Mouse (Mus musculus): Measurements from ENCODE around the gene Pcgf6.

The Pcgf6 gene

DNA sequence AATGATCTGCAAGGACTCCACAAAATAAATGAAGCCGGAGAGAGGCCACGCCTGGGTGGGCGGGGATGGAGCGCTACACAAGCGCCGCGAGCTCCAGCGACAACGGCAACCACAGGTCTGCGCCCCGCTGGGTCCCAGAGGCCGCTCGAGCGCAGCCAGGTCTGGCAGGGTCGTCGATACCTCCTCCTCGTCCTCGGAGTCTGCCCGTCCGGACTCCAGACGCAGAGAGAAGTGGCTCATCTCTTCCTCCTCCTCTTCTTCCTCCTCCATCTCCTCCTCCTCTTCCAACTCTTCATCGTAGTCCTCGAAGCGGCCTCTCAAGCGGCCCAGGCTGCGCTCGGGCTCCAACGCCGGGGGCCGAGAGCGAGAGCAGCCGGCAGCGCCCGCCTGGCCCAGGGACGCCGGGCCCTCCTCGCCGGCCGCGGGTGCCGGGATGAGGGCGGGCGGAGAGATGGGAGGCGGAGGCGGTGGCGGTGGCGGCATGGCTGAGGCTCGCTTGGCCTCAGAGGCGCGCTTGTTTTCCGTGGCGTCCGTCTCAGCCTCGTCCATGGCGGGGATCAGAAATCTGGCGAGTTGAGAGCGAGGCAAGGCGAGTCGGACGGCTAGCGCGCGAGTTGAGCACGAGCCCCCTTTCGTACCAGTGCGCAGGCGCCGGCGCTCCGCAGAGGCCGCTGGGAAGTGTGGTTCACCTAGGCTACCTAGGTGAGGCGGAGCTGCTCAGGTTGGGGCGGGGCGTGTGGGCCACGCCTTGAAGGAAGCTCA, at the start of gene Pcgf6:
Pcgf6 (minus strand) TSS at position 636 of the 762 bp plus-strand sequence.
- peak; percentile 78 for DNase-seq (ENCODE audit: low read depth, low spot score)

DNA sequence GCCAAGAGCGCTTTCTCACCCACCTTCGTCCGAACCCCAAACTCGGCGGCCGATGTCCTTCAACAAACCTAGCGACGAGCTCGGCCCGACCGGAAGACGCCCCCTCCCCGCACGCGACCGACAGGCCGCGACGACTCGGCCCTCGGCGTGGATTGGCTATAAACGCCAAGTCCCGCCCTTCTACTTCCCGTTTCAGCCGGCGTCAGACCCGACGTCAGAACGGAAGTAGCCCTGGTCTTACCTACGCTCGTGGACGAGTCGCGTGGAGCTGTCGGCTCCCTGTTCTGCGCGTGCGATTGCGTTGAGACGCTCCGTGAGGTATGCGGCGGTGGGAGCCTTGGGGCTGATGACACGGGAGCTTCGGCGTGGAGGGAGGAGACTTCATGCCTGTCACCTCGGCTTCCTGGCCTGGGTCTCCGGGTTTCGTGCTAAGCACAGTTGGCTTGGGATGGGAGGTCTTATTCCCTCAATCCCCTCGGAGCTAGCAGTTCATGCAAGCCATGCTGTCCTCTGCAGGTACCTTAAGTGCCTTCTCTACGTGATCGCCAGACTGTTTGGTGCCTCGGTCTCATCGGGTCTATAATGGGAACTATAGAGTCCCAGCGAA, 39.9 kb upstream of the Pcgf6 start, which contains the start of the genes Usmg5 and Pdcd11:
Usmg5 (minus strand) TSS at position 98 of the 607 bp plus-strand sequence.
Pdcd11 (plus strand) TSS at position 219 of the 607 bp plus-strand sequence.
- DNase-seq (ENCODE audit: low read depth, low spot score) = peak; percentile 92

DNA sequence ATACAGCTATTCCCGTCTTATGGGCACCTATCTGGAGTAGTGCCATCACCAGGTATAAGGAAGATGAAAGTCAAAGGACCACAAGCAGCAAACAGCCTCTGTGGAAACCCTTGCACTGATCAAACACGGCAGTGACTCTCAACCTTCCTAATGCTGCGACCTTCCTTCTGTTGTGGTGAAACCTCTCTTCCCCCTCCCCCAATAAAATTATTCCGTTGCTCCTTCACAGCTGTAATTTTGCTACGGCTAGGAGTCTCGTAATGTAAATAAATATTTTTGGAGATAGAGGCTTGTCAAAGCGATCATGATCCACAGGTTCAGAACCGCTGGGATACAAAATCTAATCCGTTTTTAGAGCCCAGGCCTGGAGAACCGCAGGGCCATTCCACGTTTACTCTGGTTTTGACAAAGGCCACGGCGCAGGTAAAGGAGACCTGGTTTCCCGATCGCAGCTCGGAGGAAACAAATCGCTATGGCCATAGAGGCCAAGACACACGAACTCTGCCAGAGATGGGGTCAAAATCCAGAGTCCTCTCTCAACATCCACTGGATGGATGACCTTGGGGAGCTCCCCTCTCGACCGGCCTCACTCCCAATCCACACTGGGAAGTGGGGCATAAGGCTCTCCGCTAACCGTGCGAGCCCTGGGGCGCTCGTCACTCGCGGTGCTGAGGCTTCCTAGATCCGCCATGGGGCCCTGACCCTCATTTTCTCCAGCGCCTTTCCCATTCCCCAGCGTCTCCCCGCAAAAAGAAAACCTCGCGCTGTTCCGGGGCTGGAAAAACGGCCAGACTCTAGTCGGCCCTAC, 39.2 kb upstream of the Pcgf6 start:
- DNase-seq (ENCODE audit: low read depth, low spot score) = no peak

DNA sequence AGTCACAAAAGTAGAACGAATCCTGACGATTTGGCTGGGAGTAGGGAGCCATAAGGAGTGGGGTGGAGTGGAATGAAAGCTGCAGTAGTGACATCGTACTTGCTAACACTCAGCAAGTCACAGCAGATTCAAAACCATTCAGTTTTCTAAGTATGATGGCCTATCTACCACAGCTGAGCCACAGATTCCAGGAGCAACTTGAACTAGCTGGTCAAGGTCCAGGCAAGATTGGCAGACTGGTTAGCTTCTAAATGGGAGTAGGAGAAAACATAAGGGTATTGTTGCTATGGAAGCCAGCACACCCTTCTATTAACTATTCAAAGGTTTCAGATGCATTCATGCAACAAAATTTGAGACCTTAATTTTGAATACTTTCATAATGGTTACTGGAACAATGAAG, 37.5 kb upstream of the Pcgf6 start:
- no peak for DNase-seq (ENCODE audit: low read depth, low spot score)

DNA sequence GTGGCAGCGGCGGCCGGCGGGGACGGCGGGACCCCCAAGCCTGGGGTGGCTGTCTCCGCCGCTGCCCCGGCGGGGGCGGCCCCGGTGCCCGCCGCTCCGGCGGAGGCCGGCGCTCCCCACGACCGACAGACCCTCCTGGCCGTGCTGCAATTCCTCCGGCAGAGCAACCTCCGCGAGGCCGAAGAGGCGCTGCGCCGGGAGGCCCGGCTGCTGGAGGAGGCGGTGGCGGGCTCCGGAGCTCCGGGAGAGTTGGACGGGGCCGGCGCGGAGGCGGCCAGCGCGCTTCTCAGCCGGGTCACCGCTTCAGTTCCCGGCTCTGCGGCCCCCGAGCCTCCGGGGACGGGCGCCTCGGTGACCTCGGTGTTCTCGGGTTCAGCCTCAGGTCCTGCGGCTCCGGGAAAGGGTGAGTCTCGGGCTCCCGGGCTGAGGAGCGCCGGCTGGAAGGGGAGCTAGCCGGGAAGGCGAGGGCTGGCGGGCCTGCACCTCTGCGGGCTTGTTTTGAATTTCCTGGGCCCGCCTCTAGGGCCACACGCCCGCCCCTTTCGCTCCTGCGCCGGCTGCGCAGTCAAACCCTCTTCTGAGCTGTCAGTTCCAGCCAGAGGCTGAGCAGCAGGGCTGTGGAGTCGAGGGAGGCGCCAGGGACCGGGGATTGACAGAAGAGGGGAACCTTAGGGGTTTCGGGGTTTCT, 17.4 kb upstream of the Pcgf6 start:
- DNase-seq (ENCODE audit: low read depth, low spot score) = peak; percentile 66

DNA sequence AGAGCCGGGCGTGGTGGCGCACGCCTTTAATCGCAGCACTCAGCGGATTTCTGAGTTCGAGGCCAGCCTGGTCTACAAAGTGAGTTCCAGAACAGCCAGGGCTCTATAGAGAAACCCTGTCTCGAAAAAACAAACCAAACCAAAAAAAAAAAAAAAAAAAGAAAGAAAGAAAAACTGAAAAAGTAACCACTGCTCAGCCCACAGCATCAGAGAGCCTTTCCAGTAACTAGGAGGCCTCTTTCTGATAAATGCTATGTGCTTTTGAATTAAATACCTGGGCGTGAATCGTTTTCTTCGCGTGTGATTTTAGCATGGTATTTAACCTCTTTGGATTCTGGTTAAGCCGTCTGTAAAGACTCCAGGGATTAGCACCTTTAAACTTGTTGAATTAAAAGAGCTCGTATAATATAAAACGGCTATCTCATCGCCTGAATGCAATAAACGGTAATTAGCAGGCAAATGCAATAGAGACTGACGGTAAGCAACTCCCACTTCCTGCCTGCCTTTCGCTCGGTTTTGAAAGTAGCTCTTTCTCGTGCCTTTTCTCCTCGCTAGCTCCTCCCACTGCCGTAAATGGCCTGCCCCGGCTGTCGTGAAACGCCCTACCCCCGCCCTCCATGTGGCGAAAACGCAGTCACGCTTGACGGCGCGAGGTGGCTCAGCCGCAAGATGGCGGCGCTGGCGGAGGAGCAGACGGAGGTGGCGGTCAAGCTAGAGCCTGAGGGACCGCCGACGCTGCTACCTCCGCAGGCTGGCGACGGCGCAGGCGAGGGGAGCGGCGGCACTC, 16.6 kb upstream of the Pcgf6 start, which contains the start of gene Taf5:
Taf5 (plus strand) TSS at position 651 of the 787 bp plus-strand sequence.
- DNase-seq (ENCODE audit: low read depth, low spot score) = peak; percentile 96

DNA sequence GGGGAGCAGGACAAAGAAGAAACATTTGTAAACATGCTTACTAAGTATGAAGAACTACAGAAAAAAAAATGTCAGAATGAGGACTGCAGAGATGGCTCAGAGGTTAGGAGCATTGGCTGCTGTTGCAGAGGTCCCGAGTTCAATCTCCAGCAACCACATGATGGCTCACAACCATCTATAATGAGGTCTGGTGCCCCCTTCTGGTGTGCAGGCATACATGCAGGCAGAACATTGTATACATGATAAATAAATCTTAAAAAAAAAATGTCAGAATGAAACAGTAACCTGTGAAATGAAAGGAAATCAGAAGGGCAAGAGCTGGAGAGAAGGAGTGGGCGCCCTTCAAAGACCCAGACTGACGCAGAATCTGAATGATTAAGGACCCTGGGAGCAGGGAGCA, 15.2 kb upstream of the Pcgf6 start:
- no peak for DNase-seq (ENCODE audit: low read depth, low spot score)

DNA sequence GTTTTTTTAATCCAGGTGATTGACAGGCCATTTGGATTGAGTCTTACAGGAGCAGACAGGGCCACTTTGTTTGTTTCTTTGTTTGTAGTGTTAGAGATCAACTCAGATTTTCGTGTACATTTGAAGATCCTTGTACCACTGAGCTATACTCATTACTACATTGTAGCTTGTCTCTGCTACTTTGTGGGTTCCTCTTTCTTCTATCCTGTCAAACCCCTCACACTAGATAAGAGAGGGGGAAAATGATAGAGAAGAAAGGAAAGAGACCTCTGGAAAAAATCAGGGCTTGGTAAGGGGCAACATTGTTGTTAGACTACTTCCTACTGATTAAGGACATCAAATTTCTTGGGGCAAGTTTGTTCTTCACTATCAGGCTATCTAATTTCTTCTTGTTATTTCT, 7.0 kb upstream of the Pcgf6 start:
- DNase-seq (ENCODE audit: low read depth, low spot score) = no peak

DNA sequence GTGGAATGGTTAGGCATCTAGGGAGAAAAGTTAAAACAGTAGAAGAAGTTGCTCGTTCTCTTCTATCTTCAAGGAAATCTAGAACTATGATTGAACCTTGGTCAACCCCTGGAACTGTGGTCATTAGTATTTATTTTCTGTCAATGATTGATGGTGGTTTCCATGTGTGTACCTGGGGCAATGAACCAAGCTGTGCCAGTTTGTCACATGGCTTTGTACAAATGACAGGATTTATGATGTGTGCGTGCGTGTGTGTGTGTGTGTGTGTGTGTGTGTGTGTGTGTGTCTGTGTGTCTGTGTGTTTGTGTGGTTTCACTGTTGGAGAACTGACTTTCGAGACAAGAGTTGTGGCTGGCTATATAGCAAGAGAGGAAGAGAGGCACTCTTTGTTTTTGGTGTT, 2.8 kb upstream of the Pcgf6 start:
- DNase-seq (ENCODE audit: low read depth, low spot score) = no peak

DNA sequence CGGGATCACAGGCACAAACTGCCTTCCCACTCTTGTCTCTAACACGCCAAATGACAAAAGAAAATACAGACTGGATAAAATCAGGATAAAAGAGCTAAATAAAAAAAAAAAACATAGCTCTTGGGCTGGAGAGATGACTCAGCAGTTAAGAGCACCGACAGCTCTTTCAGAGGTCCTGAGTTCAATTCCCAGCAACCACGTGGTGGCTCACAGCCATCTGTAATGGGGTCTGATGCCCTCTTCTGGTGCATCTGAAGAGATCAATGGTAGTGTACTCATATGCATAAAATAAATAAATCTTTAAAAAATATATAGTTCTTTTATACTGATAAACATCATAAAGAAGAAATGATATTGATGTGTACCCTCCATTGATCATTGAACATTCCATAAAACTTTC, 2.2 kb upstream of the Pcgf6 start:
- DNase-seq (ENCODE audit: low read depth, low spot score) = no peak

DNA sequence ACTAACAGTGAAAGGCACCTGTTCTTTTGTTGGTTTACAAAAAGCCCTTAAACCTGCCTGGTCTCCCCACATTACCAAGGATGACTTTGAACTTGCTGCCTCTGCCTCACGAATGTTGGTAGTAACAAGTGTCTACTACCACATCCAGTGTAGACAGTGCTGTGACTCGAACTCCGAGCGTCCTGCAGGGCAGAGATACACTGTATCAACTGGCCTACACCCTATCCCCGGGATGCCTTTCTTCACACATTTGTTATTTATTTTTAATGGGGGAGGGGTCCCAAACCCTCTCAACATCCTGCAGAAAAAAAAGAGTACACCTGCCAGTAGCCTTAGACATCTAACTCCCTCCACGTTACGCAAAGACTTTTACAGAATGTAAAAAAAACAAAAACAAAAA, 866 bp downstream of the Pcgf6 start:
- DNase-seq (ENCODE audit: low read depth, low spot score) = no peak

DNA sequence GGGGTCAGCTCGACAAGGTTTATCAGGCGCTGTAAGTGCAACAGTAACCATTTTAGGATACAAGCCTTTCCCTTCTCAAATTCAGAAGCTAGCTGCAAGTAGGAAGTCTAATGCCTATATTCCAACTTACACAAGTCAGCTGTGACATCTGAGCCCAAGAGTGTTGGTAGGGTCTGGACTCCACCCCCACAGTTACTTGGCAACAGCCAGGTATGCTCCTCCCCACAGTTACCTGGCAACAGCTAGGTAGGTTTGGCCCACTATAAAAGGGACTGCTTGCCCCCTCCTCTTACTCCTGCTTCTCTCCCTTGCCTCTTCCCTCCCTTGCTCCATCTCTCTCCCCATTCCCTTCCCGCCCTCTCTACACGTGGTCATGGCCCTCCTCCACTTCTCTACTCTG, 1.6 kb downstream of the Pcgf6 start:
- DNase-seq (ENCODE audit: low read depth, low spot score) = no peak

DNA sequence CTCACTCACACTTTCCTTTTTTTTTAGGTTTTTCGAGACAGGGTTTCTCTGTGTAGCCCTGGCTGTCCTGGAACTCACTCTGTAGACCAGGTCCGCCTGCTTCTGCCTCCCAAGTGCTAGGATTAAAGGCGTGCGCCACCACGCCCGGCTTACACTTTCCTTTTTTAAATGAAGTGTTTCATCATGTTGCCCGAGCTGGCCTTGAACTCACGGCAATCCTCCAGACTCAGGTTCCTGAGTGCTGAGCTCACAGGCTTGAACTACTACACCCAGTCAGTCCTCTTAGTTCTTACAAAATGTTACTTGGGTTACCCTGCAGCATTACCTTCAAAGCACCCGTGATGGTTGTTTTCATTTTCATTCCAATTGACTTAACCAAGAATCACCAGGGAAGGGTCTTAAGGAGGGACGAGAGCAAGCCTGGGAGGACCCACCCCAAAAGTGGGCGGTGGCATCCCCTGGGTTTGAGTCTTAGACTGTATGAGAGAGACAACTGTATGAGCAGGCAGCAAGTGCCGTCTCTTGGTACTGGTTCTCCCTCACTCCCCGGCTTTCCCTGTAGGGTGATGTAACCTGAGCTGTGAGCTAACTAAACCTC, 3.4 kb downstream of the Pcgf6 start:
- DNase-seq (ENCODE audit: low read depth, low spot score) = no peak

DNA sequence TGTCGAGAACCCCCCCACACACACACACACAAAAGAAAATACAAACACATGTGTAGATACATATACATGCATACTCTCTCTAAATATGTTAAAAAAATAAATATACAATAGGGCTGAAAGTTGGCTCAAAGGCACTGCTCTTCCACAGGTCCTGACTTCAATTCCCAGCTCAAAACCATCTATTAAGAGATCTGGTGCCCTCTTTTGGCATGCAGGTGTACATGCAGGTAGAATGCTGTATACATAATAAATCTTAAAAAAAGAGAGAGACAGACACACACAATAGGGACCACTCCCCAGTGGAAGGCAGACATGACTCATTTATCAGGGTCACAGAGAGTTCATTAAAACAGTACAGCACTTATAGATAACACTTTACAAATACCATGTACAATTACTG, 4.4 kb downstream of the Pcgf6 start:
- no peak for DNase-seq (ENCODE audit: low read depth, low spot score)

DNA sequence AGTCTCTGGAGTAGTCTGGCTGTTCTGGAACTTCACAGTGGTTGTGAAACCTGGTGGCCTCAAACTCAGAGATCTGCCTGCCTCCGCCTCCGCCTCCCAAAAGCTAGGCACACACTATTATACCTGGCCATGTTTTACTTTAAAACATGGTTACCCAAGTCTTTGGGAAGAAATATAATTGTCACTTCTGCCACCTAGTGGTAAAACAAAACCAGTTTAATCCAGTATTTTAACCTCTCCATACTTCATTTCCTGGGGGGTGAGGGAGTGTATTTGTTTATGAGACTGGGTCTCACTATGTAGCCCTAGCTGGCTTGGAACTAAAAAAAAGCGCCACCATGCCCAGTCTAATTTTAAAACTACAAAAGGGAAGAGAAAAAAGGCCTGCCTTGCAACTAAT, 7.1 kb downstream of the Pcgf6 start:
- DNase-seq (ENCODE audit: low read depth, low spot score) = no peak

DNA sequence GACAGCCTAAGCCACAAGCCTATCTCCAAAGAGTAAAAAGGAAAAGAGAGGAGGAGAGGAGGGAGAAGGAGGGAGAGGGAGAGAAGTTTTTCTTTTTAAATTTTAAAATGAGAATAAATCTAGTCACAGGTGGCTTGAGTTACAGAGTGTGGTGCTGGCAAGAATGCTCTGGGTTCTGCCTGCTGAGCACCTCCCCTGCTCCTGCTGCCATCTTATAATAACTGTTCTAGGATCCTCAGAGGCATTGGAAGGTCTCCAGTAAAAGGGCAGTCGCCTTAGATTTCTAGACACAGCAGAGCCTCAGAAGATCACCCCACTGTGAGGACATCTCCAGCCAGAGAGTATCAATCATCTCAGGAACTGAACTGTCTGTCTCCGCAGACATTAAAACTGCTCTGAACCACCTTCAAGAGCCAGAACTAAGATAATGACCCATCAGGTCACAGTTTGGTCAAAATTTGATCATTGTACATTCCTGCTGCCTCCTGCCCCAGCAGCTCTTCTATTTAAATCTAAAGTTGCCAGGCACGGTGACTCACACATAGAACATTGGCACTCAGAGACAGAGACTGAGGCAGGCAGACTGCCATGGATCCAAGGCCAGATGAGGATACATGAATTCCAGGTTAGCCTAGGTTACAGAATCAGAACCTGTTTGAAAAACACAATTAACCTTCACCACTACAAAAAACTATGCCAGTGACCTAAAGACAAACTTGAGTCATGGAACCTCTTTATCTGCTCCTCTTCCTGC, 9.8 kb downstream of the Pcgf6 start:
- DNase-seq (ENCODE audit: low read depth, low spot score) = no peak

DNA sequence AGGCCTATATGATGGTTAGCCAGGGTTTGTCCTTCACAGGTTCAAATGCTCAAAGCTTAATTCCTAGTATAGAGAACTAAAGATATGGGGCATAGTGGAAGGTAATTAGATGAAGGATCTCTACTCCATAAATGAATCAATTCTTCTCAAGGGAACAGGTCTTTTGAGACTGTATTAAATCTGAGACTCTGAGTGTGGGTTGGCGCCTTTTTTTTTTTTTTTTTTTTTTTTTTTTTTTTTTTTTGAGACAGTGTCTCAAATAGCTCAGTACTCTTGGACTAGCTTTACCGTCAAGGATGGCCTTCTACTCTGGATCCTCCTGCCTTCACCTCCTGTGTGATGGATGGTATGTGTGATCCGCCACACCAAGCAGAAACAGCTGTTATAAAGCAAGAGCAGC, 14.1 kb downstream of the Pcgf6 start:
- no peak for DNase-seq (ENCODE audit: low read depth, low spot score)

DNA sequence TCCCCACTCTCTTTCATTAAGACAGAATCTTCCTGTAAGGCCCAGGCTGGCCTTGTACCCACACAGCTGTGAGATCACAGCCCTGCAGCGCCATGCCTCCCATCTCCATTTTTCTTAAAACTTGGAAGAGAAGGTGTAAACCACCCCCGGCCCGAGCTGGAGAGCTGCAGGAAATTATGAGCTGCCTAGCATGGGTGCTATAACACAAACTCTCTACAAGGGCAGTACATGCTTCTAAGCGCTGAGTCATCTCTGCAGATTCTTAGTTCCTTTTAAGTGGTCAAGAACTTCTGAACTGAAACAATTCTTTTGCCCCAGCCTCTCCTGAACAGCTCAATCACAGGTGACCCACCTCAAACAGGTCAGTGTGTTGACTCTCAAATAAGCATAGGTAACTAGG, 15.8 kb downstream of the Pcgf6 start:
- no peak for DNase-seq (ENCODE audit: low read depth, low spot score)

DNA sequence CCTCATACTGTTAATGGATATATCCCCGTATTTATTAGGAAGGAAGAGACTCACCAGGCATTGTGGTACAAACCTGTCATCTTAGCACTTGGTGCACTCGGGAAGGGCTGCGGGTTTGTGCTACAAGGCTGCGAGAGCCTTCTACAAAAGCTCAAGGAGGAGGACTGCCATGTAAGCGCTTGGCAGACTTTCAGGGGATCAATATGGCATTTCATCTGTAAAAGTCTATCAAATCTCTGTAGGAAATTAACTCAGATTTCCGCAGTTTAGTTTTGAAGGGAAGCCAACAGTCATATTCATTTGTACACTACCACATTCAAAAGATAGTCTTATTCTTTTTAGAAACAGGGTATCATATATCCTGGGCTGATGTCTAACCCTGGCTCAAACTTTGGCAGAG, 18.9 kb downstream of the Pcgf6 start:
- DNase-seq (ENCODE audit: low read depth, low spot score) = no peak

DNA sequence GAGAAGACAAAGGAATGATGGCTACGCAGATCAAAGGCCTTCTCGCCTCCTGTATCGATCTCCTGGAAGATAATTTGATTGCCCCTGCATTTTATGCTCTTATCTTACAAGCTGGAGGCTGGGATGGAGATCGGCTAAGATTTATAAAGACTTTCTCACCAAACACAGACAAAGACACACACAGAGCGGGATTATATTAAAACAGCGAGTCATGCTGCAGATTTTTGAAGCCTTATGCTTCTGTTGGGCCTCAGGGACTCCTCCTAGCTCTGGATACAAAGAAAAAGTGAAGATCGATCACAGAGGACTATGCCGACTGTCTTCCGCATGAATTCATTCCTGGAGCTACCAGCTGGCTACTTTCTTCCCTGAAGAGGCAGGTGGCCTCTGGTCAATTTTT, 20.9 kb downstream of the Pcgf6 start:
- DNase-seq (ENCODE audit: low read depth, low spot score) = no peak

All from embryo, embryonic 11.5 days (tissue).